Mouse (Mus musculus) NIH3T3 (cell line): ENCODE results near the gene Bax.

Source experiments
- DNase-seq: peaks from one replicate; pipeline ENCODE4 v3.0.0-alpha.2; 2012; ENCODE audit warnings: low read depth

The Bax gene

DNA sequence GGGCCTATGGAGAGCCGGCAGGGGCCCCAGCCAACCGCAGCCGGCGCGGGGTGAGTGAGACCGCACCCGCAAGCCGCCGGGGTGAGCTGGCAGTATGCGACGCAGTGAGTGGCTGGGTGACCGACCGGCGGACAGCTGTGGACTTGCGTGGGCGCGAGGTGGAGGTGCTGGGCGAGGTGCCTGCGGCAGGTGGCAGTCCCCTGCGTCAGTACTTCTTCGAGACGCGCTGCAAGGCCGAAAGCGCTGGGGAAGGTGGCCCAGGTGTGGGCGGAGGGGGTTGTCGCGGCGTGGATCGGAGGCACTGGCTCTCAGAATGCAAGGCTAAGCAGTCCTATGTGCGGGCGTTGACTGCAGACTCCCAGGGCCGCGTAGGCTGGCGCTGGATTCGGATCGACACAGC lies 51.1 kb downstream of the Bax start:
- no peak for DNase-seq

DNA sequence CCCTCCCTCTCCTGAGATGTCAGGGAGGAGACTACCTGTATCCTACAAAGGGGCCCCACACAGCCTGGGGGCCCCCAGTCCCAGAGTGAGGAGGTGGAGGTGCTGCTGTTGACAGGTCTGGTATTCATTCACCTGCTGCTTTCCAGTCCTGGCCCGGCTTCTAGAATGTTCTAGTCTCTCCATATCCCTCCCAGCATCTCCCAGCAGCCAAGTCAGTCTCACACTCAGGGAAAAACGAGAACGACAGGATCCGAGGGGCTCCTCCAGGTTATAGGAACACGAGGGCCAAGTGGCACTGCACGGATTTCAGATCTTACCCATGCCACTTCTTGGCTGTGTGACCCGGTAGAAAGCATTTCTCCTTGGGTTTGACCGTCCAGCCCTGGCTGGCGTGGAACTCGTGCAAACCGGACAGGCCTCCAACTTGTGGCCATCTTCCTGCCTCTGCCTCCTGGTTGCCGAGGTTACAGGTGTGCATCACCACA lies 51.9 kb downstream of the Bax start:
- no peak for DNase-seq

DNA sequence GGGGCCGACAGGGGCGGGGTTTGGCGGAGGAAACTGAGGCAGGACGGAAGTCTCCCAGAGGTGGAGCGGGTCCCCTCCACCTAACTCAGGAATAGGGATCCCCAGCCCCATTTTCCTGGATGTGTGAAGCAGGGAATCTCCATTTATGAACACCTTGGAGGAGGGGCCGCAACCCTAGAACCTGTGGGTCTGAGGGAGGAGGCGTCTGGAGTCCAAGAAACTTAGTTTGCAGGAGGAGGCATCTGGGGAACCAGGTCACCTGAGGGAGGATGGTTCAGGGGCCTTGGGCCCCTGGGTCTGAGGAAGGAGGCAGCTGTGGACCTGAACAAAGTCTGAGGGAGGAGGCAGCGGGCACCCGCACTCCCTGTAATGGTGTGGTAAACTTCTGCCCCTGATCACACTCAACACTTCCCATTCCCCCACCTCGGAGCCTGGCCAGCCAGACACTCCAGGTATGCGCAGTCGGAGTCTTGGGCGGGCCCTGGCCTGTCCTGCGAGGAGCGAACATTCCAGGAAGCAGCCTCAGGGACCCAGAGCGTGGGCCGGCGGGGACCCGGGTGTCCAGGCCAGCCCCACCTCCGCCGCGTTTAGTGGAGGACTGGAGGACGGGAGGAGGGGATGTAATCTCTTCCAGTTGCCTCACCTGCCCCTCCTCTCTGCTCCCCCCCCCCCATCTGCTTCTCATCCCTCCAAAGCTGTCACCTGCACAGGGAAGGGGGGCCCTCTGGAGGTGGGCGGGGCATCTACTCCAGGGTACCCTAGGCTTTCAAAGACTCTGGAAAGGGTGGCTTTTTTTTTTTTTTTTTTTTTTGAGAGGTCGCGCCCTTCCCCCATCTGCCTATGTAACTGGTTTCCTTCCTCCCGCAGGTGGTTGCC lies 52.6 kb downstream of the Bax start:
- DNase-seq = no peak

DNA sequence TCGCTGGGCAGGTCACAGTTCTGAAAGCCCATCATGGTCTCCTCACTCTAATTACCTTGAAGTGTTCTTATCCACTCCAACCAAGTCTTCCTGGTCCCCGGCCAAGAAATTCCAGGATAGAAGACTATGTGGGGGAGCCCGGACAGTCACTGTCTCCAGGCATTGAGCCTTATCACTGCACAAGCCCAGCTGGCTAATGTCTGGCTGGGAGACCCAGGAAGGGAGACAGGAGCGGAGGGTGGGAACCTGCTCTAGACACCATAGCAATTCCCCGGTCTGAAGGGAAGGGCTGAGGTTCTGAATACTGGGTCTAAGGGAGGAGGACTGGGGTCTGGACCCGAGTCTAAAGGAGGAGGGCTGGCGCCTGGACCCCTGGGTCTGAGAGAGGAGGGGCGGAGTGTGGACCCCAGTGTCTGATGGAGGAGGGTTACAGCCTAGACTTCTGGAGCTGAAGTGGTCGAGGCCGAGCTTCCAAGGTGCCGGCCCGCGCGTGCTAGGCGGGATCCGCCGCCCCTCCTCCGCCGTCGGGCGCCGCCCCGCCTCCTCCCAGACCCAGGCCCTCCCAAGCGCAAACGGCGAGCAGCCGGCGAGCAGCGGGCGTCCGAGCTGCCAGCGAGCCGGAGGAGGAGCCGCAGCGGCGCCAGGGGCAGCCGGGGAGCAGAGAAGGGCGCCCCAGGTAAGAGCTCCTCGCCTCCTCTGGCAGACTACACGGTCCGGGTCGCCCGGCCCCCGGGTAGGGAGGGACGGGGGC lies 53.4 kb downstream of the Bax start, which contains the start of gene Ntf5:
TSS of gene Ntf5 (plus strand) at position 583 of the 751 bp plus-strand sequence.
- peak; percentile 46 for DNase-seq

DNA sequence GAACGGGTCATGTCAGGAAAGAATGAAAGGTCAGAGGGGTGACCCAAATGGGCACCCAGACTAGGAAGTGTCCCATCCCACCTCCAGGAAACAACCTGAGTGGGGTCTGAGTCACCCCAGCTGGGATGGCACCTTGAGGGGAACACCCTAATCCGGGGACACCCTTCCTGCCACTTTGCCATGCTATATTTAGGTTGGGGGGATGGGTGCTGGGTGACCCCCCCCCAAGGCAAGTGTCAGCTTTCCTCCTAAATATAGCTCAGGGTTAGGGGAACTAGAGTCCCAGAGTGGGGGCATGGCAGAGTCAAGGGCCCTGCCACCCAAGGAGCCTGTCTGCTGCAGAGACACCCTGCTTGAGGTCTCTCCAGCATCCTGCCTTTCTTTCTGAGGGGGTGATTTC lies 54.3 kb downstream of the Bax start:
- no peak for DNase-seq
